Mouse (Mus musculus): Measurements from ENCODE around the gene Gm38392. TPM values are rescaled to one million over a fixed set of nuclear protein-coding genes. Genes with fewer than 3 reads are reported as not detected.
"Not testable (repeated sequence)": the region's sequence is repeated elsewhere in the genome, so short reads cannot be mapped to it uniquely, and the experiment has no call there.

The Gm38392 gene
- polyA plus RNA-seq, 1 experiment from 2014 or later = 0.20 TPM

DNA sequence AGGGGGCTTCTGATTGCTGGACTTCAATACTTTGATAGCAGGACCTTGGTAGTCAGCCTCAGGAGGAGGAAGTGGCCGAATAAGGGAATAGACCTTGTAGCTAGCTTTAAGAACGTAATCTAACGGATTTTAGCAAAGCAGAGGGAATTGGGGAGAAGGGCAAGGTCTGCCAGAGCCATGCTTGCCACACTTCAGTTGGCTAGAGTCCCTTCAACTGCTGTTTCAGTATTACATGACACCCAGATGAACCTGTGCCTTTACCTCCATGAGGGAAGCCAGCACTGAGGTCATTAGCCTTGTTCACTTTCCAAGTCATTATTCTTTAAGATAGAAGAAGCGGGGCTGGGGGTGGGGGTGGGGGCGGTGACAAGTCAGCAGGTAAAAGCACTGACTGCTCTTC, 18.0 kb downstream of the Gm38392 start:
- no peaks in the 10 kb centered on the region for H3K27me3 ChIP-seq (ENCODE audit: control insufficient read depth, insufficient read depth, low read length)
- no peaks in the 10 kb centered on the region for H3K36me3 ChIP-seq (ENCODE audit: control insufficient read depth, insufficient read depth, low read length)
- DNase-seq (ENCODE audit: low spot score) = no peak
- H3K27ac ChIP-seq (ENCODE audit: low read depth, low read length) = no peak overlapping the region
- no peaks in the 10 kb centered on the region for H3K4me1 ChIP-seq (replicated peaks; ENCODE audit: control insufficient read depth, insufficient read depth, low read length)
- no peak overlapping the region for H3K4me3 ChIP-seq (ENCODE audit: low read depth, low read length)
- no peak overlapping the region for H3K4me2 ChIP-seq (replicated peaks; ENCODE audit: low read depth, low read length)
- no peak overlapping the region for H3K9ac ChIP-seq (ENCODE audit: low read depth, low read length)
- H3K9me3 ChIP-seq (ENCODE audit: control insufficient read depth, low read length) = no peaks in the 10 kb centered on the region
- 87% methylated on average over 5 of the region's 5 CpGs for WGBS
- ATAC-seq (ENCODE audit: low FRiP score) = no peak

DNA sequence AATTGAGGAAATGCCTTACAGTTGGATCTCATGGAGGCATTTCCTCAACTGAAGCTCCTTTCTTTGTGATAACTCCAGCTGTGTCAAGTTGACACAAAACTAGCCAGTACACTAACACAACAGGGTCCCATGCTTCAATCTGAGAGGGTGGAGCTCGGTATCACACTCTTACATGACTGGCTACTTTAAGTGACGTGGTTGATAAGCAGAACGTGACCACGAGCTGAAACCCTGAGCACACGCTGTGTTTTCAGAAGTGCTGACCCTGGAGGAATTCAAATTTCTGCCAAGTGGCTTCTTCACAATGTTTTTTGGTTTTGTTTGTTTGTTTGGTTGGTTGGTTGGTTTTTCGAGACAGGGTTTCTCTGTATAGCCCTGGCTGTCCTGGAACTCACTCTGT, 19.0 kb downstream of the Gm38392 start:
- H3K27me3 ChIP-seq (ENCODE audit: control insufficient read depth, insufficient read depth, low read length); H3K9me3 ChIP-seq (ENCODE audit: control insufficient read depth, low read length): not testable (repeated sequence)

DNA sequence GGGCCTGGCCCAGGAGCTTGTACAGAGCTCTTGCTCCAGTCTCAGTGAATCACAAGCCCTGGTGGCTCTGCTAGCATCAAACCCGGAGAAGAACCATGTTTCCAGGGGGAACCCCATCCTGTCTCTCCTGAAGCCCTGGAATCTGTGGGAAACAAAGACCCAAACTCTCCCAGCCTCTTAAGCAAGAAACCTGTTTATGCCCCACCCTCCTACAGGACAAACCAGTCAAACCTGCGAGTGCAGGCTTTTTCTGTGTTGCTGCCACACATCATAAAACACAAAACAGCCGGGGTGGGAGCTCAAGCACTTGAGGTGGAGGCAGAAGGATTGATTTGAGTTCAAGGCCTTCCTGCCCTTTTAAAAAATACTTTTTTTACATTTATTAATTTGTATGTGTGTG, 24.7 kb downstream of the Gm38392 start:
- no peaks in the 10 kb centered on the region for H3K9me3 ChIP-seq (ENCODE audit: control insufficient read depth, low read length)
- H3K36me3 ChIP-seq (ENCODE audit: control insufficient read depth, insufficient read depth, low read length) = no peaks in the 10 kb centered on the region
- no peak overlapping the region for H3K27ac ChIP-seq (ENCODE audit: low read depth, low read length)
- no peak for DNase-seq (ENCODE audit: low spot score)
- no peak overlapping the region for H3K9ac ChIP-seq (ENCODE audit: low read depth, low read length)
- H3K4me3 ChIP-seq (ENCODE audit: low read depth, low read length) = no peak overlapping the region
- no peaks in the 10 kb centered on the region for H3K4me1 ChIP-seq (replicated peaks; ENCODE audit: control insufficient read depth, insufficient read depth, low read length)
- no peak overlapping the region for H3K4me2 ChIP-seq (replicated peaks; ENCODE audit: low read depth, low read length)
- ATAC-seq (ENCODE audit: low FRiP score) = no peak
- H3K27me3 ChIP-seq (ENCODE audit: control insufficient read depth, insufficient read depth, low read length) = no peaks in the 10 kb centered on the region
- WGBS = 74% methylated on average over 3 of the region's 3 CpGs

More for the DNA sequence above, 19.0 kb downstream of the Gm38392 start:
- H3K36me3 ChIP-seq (ENCODE audit: control insufficient read depth, insufficient read depth, low read length); H3K4me3 ChIP-seq (ENCODE audit: low read depth, low read length); H3K4me1 ChIP-seq (replicated peaks; ENCODE audit: control insufficient read depth, insufficient read depth, low read length); H3K4me2 ChIP-seq (replicated peaks; ENCODE audit: low read depth, low read length); DNase-seq (ENCODE audit: low spot score); ATAC-seq (ENCODE audit: low FRiP score); H3K9ac ChIP-seq (ENCODE audit: low read depth, low read length); H3K27ac ChIP-seq (ENCODE audit: low read depth, low read length): not testable (repeated sequence)
- WGBS = 79% methylated on average over 6 of the region's 6 CpGs

DNA sequence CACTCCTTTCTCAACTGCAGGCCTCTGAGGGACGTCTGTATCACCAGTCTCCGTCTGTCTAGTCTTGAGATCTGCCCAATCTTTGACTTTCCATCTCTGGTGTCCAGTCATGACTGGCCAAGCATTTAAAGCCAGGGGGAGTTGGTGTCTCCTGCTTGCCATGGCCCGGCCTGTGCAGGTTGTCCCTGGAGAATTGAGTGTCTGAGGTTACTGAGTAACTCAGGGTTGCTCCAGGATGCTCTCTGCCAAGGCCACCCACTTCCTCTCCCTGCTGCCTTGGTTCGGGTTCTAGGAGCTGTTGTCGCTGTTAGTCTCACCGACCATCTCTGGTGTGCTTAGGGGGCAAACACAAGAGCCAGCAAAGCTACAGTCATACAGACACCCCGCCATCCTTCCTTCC, 30.6 kb downstream of the Gm38392 start:
- Histone ChIP-seq H3K4me3 (ENCODE audit: low read depth, low read length) (no peak overlapping the region), H3K27ac (ENCODE audit: low read depth, low read length) (no peak overlapping the region), H3K27me3 (ENCODE audit: control insufficient read depth, insufficient read depth, low read length) (peaks cover 26% of the 10 kb centered on the region), H3K36me3 (ENCODE audit: control insufficient read depth, insufficient read depth, low read length) (no peaks in the 10 kb centered on the region), H3K4me1 (replicated peaks; ENCODE audit: control insufficient read depth, insufficient read depth, low read length) (no peaks in the 10 kb centered on the region; the same call in 1 of the 2 replicates), H3K9ac (ENCODE audit: low read depth, low read length) (no peak overlapping the region), H3K9me3 (ENCODE audit: control insufficient read depth, low read length) (no peaks in the 10 kb centered on the region), H3K4me2 (replicated peaks; ENCODE audit: low read depth, low read length) (no peak overlapping the region)
- WGBS = 68% methylated on average over 7 of the region's 7 CpGs
- ATAC-seq (ENCODE audit: low FRiP score) (no peak), DNase-seq (ENCODE audit: low spot score) (no peak)

DNA sequence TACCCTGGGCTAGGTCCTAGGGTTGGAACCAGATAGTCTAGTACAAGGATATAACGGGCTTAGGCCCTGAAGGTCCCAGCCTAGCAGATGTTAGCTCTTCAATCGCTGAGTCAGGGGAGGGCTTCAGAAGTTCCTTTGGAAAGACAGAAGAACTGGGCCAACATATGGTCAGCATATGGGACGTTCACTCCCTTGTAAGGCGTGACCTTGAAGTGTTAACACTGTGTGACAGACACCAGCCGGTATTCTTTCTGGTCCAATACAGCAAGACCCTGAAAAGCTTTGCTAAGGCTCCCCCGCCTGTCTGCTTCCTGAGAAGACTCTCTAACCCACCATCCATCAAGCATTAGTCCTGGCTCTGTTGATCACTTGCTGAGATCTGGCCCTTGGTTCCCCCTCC, 31.1 kb downstream of the Gm38392 start:
- no peak overlapping the region for H3K4me3 ChIP-seq (ENCODE audit: low read depth, low read length)

DNA sequence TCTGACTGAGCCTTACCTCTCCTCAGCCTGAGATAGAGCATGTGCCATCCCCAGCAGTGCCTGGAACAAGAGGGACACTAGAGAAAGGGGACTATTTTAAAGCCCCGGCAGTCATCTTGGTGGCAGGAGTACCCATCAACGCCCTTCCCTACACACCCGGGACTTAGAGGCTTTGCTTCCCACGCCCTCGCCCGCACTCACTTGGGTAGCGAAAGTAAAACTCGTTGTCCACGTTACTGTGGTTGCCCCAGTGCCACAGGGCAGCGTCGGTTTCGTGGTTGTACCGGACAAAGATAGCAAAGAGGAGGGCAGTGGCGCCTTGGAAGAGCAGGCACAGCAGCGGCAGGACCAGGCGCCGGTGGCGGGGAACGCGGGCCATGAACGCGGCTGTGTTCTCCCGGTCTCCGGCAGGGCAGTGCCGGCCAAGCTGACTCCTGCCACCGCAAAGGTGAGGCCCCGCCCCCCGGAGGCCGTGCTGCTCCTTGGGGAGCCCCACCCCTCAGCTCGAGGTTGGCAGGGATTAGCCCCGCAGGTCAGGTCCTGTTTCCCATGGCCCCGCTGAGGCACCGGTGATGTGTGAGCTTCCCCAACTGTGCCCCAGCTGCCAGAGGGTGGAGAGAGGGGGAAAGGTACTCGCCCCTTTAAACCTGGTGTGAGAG, 32.6 kb downstream of the Gm38392 start, which contains the start of gene Rhbg:
Rhbg (minus strand) TSS at position 442 of the 659 bp plus-strand sequence.
- Histone ChIP-seq H3K36me3 (ENCODE audit: control insufficient read depth, insufficient read depth, low read length) (no peaks in the 10 kb centered on the region), H3K27ac (ENCODE audit: low read depth, low read length) (no peak within 1 kb of the TSS), H3K4me1 (replicated peaks; ENCODE audit: control insufficient read depth, insufficient read depth, low read length) (no peaks in the 10 kb centered on the region; the same call in 1 of the 2 replicates), H3K4me3 (ENCODE audit: low read depth, low read length) (peak within 1 kb of the TSS; percentile 25), H3K27me3 (ENCODE audit: control insufficient read depth, insufficient read depth, low read length) (peaks cover 26% of the 10 kb centered on the region), H3K9me3 (ENCODE audit: control insufficient read depth, low read length) (no peaks in the 10 kb centered on the region), H3K4me2 (replicated peaks; ENCODE audit: low read depth, low read length) (peak within 1 kb of the TSS; percentile 64), H3K9ac (ENCODE audit: low read depth, low read length) (peak within 1 kb of the TSS; percentile 37)
- ATAC-seq (ENCODE audit: low FRiP score) (no peak), DNase-seq (ENCODE audit: low spot score) (peak; percentile 50)
- 4% methylated on average over 33 of the region's 34 CpGs for WGBS

More for the DNA sequence above, 31.1 kb downstream of the Gm38392 start:
- ATAC-seq (ENCODE audit: low FRiP score) (no peak), DNase-seq (ENCODE audit: low spot score) (no peak)
- no peak overlapping the region for H3K4me2 ChIP-seq (replicated peaks; ENCODE audit: low read depth, low read length)
- 70% methylated on average over 6 of the region's 6 CpGs for WGBS
- no peak overlapping the region for H3K27ac ChIP-seq (ENCODE audit: low read depth, low read length)
- H3K4me1 ChIP-seq (replicated peaks; ENCODE audit: control insufficient read depth, insufficient read depth, low read length) = no peaks in the 10 kb centered on the region; the same call in 1 of the 2 replicates
- H3K9ac ChIP-seq (ENCODE audit: low read depth, low read length) = no peak overlapping the region
- no peaks in the 10 kb centered on the region for H3K36me3 ChIP-seq (ENCODE audit: control insufficient read depth, insufficient read depth, low read length)
- H3K9me3 ChIP-seq (ENCODE audit: control insufficient read depth, low read length) = no peaks in the 10 kb centered on the region
- peaks cover 26% of the 10 kb centered on the region for H3K27me3 ChIP-seq (ENCODE audit: control insufficient read depth, insufficient read depth, low read length)

DNA sequence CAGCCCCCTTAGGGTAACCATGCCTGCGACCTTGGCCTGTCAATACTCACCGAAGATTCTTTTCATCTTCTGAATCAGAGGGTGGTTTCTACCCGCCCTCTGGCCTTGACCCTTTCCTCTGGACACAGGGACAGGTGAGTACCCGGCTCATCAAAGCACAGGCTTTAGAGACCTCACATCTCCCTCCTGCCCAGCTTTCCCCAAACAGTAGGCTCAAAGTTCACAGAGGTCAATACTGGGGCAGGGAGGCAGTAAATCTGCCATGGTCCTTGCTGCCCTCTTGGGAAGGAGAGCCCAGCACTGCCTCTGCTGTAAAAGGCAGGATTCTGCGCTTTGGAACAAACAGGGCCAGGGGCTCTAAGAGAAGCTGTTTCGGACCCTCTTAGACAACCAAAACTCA, 34.3 kb downstream of the Gm38392 start:
- no peak for ATAC-seq (ENCODE audit: low FRiP score)

DNA sequence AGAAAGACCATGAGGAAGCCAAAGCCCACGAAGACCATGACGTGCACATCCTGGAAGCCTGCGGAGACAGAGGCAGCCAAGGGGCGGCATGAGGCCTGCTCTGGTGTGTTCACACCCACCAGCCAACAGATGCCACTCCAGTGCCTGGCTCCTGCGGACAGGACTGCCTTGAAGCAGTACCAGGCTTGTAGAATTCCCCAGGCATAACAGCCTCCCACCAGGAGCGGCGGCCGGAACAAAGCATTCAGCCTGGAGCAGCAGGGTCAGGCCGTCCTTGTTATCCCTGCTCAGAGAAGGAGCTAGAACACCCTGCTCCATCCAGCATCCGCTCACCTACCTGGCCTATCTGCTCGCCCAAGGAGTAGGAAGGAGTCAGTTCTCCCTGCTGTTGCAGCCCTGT, 38.6 kb downstream of the Gm38392 start:
- Histone ChIP-seq H3K27me3 (ENCODE audit: control insufficient read depth, insufficient read depth, low read length) (peaks cover 9% of the 10 kb centered on the region), H3K36me3 (ENCODE audit: control insufficient read depth, insufficient read depth, low read length) (no peaks in the 10 kb centered on the region), H3K27ac (ENCODE audit: low read depth, low read length) (no peak overlapping the region), H3K9ac (ENCODE audit: low read depth, low read length) (no peak overlapping the region), H3K4me3 (ENCODE audit: low read depth, low read length) (no peak overlapping the region), H3K9me3 (ENCODE audit: control insufficient read depth, low read length) (no peaks in the 10 kb centered on the region), H3K4me1 (replicated peaks; ENCODE audit: control insufficient read depth, insufficient read depth, low read length) (no peaks in the 10 kb centered on the region), H3K4me2 (replicated peaks; ENCODE audit: low read depth, low read length) (no peak overlapping the region)
- DNase-seq (ENCODE audit: low spot score) (no peak), ATAC-seq (ENCODE audit: low FRiP score) (no peak)
- 64% methylated on average over 11 of the region's 11 CpGs for WGBS

More for the DNA sequence above, 34.3 kb downstream of the Gm38392 start:
- WGBS = 71% methylated on average over 6 of the region's 6 CpGs
- Histone ChIP-seq H3K9me3 (ENCODE audit: control insufficient read depth, low read length) (no peaks in the 10 kb centered on the region), H3K4me2 (replicated peaks; ENCODE audit: low read depth, low read length) (no peak overlapping the region), H3K27me3 (ENCODE audit: control insufficient read depth, insufficient read depth, low read length) (peaks cover 26% of the 10 kb centered on the region), H3K27ac (ENCODE audit: low read depth, low read length) (no peak overlapping the region), H3K4me1 (replicated peaks; ENCODE audit: control insufficient read depth, insufficient read depth, low read length) (no peaks in the 10 kb centered on the region; the same call in 1 of the 2 replicates), H3K9ac (ENCODE audit: low read depth, low read length) (no peak overlapping the region), H3K4me3 (ENCODE audit: low read depth, low read length) (no peak overlapping the region), H3K36me3 (ENCODE audit: control insufficient read depth, insufficient read depth, low read length) (no peaks in the 10 kb centered on the region)
- DNase-seq (ENCODE audit: low spot score) = no peak

DNA sequence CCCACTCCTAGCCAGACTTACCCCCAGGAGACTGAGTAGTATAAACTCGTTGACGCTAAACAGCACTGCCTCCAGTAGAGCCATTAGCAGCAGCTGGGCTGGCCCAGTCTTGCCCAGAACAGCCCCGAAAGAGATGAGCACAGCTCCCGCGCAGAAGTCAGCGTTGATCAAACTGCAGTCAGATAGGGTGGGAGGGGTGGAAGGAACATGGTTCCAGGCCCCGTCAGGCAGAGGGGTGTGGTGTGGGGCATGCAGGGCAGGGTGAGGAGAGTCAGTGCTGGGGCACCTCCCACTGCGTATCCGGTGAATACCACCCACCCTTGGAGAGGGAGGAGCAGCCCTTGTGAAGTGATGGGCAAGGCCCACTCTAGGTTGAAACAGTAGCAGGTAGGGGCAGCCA, 39.3 kb downstream of the Gm38392 start:
- DNase-seq (ENCODE audit: low spot score) = no peak
- 75% methylated on average over 9 of the region's 9 CpGs for WGBS

More for the DNA sequence above, 39.3 kb downstream of the Gm38392 start:
- Histone ChIP-seq H3K27ac (ENCODE audit: low read depth, low read length) (no peak overlapping the region), H3K4me3 (ENCODE audit: low read depth, low read length) (no peak overlapping the region), H3K9me3 (ENCODE audit: control insufficient read depth, low read length) (no peaks in the 10 kb centered on the region), H3K27me3 (ENCODE audit: control insufficient read depth, insufficient read depth, low read length) (peaks cover 4% of the 10 kb centered on the region), H3K4me1 (replicated peaks; ENCODE audit: control insufficient read depth, insufficient read depth, low read length) (peaks cover 5% of the 10 kb centered on the region; the same call in 1 of the 2 replicates), H3K4me2 (replicated peaks; ENCODE audit: low read depth, low read length) (no peak overlapping the region), H3K9ac (ENCODE audit: low read depth, low read length) (no peak overlapping the region), H3K36me3 (ENCODE audit: control insufficient read depth, insufficient read depth, low read length) (no peaks in the 10 kb centered on the region)
- no peak for ATAC-seq (ENCODE audit: low FRiP score)

Measured in hindbrain, embryonic 11.5 days (tissue).